Mouse (Mus musculus) layer of hippocampus, adult 18-20 months (tissue): ENCODE data around the gene Ninj1. TPM values are rescaled to one million over a fixed set of nuclear protein-coding genes. Genes with fewer than 3 reads are reported as not detected.
A peak's percentile ranks its signal among the peaks of the same experiment; 100 is the strongest.

Experiments used
- DNase-seq, 2 experiments: peaks; one replicate each; pipeline ENCODE4 v3.0.0; 2022; ENCODE audit warnings: low spot score in 2 of 2
- total RNA-seq, 2 experiments: library from RNA; stranded (reverse); gene quantifications; 2 replicates each; pipeline ENCODE4 v1.2.3; 2021

Ninj1 gene
- total RNA-seq, 2 experiments from 2014 or later = 19.5 to 19.9 TPM

DNA sequence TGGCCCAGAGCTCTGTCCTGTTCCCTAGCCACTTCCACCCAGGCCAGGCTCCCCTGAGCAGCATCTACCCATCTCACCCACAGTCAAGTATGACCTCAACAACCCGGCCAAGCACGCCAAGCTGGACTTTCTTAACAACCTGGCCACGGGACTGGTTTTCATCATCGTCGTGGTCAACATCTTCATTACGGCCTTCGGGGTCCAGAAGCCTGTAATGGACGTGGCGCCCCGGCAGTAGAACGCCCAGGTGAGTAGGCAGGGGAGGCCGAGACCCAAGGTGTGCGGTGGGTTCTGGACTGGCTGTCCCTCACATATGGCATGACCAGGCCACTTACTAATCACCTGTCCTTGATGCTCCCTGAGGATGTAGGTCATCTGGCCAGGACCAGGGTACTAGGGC lies 7.5 kb downstream of the Ninj1 start:
- DNase-seq = no peak

DNA sequence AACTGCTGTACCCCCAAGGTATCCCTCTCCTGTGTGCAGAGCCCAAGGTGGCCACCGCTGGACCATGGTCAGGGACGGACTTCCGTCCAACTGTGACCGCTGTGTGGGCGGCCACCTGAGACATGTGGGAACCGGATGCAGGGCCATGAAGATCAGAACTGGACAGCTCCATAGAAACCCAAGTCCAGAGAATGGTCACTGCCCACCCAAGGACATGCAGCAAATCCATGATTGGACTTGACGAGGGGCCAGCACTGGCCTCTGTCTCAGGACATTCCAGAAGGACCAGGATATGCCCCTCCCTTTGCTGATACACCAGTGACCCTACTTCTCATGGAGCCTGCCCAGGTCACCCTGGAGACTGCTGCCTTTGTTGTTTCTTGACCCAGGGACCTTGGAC lies 8.4 kb downstream of the Ninj1 start:
- DNase-seq = no peak

DNA sequence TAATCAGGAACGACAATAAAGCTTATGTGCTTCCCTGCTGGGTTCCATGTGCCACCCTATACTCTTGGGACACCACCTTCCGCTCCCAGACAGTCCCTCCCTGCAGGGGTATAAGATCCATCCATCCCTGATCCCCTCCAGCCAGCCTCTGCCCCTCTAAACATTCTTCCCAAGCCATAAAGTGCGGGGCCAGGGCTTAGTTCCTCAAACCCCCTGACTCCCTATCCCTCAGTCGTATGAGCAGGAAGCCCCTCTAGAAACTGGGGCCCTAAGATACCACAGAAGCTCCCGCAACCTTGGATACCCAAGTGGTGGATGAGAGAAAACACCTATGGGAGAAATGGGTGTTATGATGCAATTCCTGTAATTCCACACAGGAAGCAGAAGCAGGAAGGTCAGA lies 8.9 kb downstream of the Ninj1 start:
- DNase-seq = no peak

DNA sequence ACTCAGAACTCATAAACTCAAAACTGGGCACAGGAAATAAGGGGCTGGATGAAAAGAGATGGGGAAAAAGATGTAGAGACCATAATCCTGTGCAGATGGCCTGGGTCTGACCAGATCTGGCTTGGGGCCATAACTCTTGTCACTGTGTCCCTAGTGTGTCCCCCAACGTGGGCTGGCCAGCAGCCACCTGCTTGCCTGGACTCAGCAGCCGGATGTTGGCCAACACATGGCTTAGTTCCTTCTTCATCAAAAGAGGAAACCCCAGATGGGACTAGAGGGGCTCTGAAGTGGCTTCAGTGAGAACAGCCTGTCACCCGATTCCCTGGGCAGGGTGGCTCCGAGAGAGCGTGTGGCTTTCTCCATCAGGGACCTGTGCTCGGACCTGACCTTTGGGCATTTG lies 9.5 kb downstream of the Ninj1 start:
- no peak for DNase-seq

DNA sequence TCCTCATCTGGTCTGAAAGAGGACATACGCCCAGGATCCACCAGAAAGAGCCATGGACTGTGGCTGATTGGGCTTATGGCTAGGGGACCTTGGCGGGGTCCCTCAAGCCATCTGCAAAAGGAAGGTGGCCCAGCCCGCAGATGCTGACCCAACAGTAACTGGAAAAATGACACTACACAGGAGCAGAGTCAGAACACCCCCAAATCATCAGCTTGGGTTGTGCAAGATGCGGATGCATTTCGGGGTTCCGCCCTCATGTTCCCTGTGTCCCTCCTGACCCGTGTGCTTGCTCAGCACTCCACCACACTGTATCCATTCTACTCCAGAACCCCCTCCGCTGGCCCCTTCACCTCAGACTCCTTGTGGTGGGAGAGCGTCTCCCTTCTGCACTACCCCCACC lies 11.4 kb downstream of the Ninj1 start:
- DNase-seq = no peak

DNA sequence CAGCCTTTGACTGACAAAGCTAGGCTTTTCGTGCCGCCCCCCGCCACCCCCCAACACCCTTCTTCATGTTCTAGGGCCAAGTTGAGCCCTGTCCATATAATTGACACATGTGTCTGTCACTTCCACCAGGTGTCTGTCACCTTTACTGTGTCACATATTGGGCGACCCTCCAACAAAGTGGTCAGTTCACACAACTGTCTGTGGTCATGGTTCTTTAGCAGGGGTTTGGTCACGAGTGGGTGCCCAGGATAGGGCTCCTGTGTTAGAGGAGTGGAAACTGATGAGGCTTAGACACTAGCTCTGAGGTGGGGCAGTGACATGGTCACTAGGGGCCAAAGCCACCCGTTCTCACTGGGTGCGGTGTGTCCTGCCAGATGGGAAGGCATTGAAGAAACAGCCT lies 12.6 kb downstream of the Ninj1 start:
- DNase-seq = no peak

DNA sequence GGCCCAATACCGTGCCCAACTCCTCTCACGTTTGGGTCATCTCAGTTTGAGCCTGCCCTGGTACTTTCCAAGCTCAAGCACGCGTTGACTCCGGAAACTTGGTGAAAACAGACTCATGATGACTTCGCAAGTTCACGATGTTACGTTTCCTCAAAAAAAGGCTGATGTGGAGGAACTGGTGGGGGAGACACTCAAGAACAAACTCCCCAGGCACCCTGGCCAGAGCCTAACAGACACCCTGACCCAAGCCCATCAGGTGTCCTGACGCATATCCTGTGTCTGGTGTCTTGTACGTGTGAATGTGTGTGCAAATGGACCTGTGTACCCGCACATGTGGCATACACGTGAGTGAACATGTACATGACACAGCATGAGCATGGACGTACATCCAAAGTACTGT lies 13.4 kb downstream of the Ninj1 start:
- no peak for DNase-seq

DNA sequence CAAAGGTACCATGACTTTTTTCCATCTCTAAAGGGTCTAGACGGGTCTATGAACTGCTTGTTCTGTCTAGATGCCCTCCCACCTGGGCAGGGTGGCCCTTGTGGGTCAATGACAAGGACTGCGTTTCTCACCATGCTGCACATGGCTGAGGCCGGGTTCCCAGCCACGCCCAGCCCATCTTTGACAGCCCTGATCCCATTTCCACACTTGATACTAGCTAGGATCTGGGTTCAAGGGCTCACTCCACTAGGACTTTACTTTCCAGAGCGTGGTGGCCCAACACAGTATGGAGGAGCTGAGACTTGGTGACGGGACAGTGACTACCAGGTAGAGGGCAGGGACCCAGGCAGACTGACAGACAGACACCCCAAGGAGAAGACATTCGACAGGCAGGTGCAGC lies 15.3 kb downstream of the Ninj1 start:
- no peak for DNase-seq

DNA sequence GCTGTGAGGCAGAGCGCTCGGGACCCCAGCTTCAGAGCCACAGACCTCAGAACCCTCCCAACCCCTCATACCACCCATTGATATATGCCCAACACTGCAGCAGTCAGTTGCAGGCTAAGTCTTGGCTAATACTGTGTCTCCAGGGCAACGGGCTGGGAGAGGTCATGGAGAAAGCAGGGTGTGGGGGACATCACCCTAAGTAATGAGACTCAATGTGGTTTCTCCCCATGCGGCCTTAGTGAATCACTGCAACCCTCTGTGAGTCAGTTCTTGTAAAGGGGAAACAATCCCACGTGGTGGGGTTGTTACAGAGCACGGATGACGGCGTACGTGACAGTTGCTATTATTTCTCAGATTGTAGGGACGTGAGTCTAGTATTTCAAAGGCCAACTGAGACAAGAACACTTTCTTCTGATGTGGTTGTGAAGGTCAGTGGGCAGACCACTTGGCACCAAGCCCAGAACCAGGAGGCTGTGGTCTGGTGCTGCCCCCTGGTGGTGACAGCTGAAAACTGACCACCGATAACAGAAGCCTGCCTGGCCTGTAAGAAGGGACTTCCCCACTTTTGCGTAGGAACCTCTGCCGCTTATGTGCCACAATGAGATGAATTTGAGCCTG lies 18.2 kb downstream of the Ninj1 start:
- DNase-seq = peak; percentile 68 to 85

DNA sequence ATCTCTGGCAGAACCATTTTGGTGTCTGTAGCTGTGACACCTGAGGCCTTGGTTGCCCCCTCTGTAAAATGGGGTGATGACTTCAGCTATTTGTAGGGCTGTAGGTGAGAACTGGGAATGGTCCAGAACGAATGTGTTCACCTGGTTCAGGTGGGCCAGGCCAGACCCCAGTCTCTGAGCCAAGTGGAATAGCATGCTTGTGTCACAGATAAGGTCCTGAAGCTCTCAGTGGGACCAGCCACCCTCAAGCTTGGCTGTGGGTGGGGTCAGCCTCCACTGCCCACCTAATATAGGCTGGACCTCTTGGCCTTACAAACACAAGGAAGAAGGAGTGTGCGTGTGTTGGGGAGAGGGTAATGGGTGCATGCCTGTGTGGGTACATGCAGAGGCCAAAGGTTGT lies 19.1 kb downstream of the Ninj1 start:
- no peak for DNase-seq

DNA sequence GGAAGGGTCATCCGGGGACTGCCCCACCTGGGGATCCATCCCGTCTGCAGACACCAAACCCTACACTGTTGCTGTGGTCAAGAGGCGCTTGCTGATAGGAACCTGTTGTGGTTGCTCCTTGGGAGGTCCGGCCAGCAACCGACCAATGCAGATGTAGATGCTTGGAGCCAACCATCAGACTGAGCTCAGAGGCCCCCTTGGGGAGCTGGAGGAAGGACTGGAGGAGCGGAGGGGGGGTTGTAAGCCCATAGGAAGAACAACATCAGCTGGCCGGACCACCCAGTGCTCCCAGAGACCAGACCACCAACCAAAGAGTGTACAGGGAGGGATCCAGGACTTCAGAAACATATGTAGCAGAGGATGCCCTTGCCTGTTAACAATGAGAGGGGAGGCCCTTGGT lies 22.0 kb downstream of the Ninj1 start:
- no peak for DNase-seq

DNA sequence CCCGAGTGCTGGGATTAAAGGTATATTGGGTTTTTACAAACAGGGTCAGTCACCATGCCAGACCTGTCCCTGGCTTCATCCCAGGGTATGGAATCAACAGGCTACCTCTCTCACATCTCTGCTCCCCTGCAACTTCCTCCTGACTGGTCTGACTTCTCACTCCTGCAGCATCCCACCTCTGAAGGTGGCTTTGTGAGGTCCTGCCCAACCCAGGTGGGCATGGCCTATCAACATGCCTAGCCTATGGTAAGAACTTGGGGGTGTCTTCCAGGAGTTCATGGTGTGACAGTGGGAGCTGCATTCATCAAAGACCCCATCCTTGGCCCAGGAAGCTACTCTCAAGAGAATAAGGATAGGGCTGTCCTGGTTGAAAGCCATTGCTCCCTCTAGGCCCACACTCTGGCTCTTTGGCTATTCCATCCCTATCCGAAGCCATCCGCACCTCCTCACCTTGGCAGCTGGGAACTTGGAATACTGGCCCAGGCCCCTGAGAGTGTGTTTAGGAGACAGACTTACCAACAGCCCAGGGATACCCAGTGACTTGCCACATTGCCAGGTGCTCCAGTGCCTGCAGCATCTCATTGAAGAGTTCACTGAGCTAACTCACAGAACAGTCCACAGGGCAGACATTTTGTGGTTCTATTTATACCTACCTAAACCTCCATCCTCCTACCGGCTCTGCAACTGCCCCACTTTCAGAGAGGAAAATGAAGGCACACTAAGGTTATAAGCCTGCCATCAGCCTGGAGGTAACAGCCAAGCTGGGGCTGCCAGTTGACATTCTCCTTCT lies 25.6 kb downstream of the Ninj1 start:
- DNase-seq = no peak

DNA sequence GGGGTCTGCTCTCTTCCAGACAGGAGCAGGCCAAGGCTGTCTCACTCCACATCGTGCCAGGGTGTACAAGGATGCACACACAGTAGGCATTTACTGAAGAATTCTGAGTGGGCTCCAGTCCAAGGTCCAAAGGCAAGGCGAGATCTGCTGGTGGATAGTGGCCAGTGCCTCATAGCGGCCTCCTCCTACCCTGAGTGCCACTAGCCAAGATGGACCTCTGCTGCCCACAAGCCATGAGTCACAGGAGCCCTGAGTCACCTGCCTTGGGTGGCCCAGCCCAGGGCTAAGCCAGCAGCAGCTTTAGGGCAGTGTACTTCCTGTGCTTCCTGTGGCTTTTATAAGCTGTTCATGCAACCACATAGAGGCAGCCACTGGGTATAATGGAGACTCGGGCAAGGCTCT lies 26.2 kb downstream of the Ninj1 start:
- DNase-seq = peak in 1 of 2 experiments; percentile 23

DNA sequence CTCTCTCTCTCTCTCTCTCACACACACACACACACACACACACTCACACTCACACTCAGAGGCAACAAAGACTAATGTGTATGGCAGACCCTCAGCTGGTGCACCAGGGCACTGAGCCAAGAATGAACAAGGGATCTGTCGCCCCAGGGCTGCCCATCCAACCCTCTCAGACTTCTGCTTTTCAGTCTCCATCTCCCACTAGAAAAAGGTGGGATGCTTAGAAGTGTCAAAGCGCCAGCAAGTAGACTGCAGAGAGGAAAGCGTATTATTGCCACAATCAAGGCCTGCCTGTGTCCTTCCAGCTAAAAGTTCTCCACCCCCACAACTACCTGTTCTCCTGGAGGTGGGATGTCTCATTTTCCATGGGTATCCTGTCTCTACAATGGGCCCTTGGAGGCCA lies 27.2 kb downstream of the Ninj1 start:
- DNase-seq = no peak

DNA sequence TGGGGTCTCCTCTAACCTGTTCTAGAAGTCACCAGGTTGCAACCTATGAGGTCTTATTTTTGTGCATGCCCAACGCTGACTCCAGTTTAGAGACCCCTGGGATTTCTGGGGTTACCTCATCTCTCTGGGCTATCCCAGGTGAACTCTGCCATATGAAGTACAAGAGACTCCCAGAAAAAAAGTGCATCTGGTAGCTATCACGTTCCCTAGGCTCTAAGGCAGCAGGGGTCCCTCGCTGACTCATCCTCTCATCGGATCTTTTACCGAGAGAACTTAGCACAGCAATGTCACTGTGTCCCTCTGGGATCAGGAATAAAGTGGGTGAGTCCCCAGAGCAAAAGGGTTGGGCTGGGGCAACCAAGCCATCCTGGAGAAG lies 27.8 kb downstream of the Ninj1 start:
- DNase-seq = no peak

DNA sequence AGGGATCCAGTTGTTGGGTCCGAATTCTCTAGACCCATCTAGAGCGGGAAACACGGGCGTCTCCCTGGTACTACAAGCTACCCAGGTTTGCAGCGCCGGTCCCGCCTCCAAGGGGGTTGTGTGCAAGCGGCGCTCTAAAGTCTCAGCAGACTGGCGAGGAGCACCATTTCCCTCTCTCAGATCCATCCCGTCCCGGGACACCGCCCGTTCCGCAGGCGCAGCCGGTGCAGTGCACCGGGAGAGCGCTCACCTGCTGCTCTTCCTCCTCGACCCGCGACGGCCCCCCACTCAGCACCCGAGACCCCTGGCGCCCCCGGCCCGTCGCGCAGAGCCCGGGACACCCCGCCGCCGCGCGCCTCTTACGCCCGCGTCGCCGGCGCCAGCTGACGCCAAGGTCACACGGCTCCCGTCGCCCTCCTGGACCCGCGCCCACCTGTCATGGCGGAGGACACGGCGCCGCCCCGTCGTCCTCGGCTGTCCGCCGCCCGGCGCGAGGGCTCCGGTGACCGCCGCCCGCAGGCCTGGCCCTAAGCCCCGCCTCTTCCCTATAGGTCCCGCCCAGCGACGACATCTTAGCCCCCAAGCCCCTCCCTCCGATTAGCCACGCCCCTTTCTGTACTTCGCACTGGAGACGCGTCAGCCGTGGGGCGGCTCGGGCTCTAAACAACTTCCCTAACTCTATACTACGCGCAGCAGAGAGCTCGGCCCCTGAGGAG lies 28.4 kb downstream of the Ninj1 start, which contains the start of gene Card19:
Card19 (minus strand) TSS at position 534 of the 716 bp plus-strand sequence.
- peak; percentile 82 to 91 for DNase-seq

DNA sequence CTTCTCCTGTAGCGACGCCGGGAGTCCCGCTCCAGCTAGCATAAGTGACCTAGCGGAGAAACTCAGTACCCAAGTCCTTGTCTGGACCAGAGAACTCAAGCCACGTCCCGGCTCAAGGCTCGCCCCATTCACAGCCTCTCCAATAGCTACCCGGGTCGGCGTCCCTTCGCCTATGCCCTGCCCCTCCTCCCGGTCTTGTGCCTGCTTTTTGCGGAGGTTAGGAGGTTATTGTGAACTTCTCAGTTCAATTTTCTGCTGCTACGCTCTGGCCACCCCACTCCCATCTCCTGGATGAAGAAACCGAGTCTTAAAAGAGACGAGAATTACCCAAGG lies 28.9 kb downstream of the Ninj1 start:
- no peak for DNase-seq

DNA sequence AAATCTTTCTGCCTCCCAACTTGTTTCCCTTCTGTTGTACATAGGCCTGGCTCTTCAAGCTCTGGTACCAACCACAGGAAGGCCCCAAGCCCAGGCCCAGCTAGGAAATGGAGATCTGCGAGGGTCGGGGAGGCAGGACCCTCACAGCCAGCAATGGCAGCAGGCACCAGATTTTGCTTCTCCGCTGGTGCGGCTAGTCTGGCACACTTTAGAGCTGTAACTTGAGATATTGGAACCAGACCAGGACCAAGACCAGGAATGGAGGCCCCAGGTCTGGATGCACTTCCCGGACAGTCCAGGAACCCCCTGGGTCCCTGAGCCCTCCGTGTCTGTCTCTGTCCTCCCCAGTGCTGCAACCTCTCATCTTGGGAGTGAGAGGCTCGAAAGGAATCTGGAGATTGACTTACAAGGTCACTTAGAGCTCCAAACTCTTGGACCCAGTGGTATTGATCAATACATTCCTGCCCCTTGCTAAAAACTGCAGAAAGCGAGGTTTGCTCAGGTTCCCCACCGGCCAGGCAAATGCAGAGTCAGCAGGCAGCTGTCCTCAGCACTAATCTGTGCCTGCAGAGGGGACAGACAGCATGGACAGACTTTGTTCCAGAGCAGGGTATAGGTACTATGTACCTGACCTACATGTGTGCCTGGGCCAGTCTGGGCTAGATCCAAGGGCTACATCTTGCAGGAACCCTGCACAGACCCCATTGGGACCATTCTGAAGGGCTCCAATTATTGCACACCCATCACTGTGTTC lies 29.7 kb downstream of the Ninj1 start:
- no peak for DNase-seq

DNA sequence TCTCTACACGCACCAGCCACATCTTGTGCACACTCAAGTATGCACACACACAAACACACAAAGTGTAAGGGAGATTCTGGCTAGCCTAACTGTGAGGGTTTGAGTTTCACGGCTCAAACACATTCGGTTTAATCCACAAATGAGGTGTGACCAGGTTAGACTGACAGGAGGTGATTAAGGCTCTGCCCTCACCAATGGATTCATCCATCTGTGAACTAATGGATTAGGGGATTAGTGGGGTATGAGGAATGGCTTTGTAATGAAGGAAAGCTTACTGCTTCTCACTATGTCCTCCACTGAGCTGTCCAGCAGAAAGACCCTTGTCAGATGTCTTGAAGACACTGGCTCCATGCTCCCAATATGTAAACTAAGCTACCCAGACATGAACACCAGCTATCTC lies 31.4 kb downstream of the Ninj1 start:
- no peak for DNase-seq

DNA sequence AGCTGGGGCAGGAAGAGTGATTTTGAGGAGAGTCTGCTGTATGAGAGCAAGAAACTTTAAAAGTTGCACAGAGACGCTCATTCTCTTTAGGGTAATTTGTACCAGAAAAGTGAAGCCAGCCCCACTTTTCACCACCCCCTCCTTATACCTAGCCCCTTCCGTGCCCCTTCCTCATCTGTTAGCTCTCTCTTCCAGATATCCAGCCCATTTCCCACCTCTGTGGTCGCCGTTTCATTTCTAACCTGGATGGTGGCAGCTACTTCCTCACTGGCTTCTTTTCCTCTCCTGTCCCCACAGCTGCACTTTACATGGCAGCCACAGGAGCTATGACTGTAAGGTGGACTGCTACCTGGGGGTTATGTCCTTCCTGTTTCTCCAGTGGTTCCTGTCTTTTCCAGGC lies 32.1 kb downstream of the Ninj1 start:
- no peak for DNase-seq

DNA sequence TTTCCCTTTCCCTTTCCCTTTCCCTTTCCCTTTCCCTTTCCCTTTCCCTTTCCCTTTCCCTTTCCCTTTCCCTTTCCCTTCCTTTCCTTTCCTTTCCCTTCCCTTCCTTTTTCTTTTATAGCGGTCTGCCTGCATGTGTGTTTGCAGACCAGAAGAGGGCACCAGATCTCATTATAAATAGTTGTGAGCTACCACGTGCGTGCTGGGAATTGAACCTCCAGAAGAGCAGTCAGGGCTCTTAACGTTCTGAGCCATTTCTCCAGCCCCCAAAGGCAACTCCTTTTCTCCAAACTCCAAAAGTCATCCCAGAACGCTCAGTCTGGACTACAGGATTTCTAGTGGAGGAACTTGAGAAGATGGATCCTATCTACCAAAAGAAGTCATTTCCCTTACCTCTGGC lies 33.6 kb downstream of the Ninj1 start:
- no peak for DNase-seq

DNA sequence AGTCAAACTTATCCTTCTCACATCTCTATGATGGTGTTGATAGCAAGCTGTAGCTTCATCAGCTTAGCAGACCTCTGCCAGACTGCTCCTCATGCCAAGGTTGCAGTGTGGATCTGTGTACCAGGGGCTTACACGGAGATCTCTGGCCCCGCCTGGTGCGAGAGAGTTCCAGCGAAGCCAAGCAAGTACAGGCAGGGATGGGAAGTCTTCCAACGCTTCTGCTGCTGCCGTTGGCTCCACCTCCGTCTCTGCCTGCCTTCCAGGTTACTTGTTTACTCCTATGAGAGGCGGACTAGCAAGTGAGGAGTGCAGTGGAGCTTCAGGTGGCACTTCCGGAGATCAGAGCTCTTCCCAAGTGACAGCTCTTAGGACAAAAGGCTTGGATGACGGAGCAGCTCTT lies 37.0 kb downstream of the Ninj1 start:
- no peak for DNase-seq
